Mouse (Mus musculus) lung, adult 2 months (tissue): ENCODE measurements around the gene Scgb3a1. TPM values are rescaled to one million over a fixed set of nuclear protein-coding genes. Genes with fewer than 3 reads are reported as not detected.

Source experiments
- DNase-seq: peaks from one replicate; pipeline ENCODE4 v3.0.0; 2022
- H3K4me1 ChIP-seq: fragments of 200-500 bp; 2 replicates; pipeline ENCODE4 v1.6.1; 2011; ENCODE audit warnings: low read length; ENCODE audit not compliant: control insufficient read depth, insufficient read depth
- H3K4me3 ChIP-seq: fragments of 200-500 bp; replicated peaks from 2 replicates; pipeline ENCODE3; 2011; ENCODE audit warnings: low read depth, mild to moderate bottlenecking, control low read depth, low read length; ENCODE audit errors: extremely low read depth
- CTCF ChIP-seq: fragments of 200-500 bp; IDR thresholded peaks from 2 replicates; pipeline ENCODE4 v1.5.1; 2011; ENCODE audit warnings: mild to moderate bottlenecking, low read length, control low read depth; ENCODE audit not compliant: insufficient read depth
- POLR2A ChIP-seq: fragments of 200-500 bp; IDR thresholded peaks from 2 replicates; pipeline ENCODE4 v1.6.1; 2011; ENCODE audit warnings: low read depth, mild to moderate bottlenecking, control low read depth, low read length, borderline replicate concordance; ENCODE audit errors: extremely low read depth
- whole genome bisulfite sequencing: fragments of 180-500 bp; shearing (Covaris S2); methylation state at CpG from one replicate; pipeline ENCODE4 v1.1.7; 2018; 5-methylcytosine and 5-hydroxymethylcytosine counted together
- polyA plus RNA-seq: library from polyadenylated mRNA; depleted of rRNA; stranded (reverse); fragments of >200 nt; gene quantifications from 2 replicates; pipeline ENCODE4 v1.2.3, GENCODE M21; 2012

Gene Scgb3a1
- polyA plus RNA-seq, 1 experiment, result 2,792 TPM

GRCm38 (mm10) chr11:49655501-49655900 is 7.9 kb upstream of the Scgb3a1 start:
- TF ChIP-seq CTCF (no peak), POLR2A (no peak)
- Histone ChIP-seq H3K4me1 (peaks cover 13% of the 10 kb centered on the region), H3K4me3 (no peak overlapping the region)
- no peak for DNase-seq

GRCm38 (mm10) chr11:49658065-49658464 is 5.3 kb upstream of the Scgb3a1 start:
- Histone ChIP-seq H3K4me1 (peaks cover 10% of the 10 kb centered on the region), H3K4me3 (no peak overlapping the region)
- TF ChIP-seq POLR2A (no peak), CTCF (no peak)
- 31% methylated on average over 4 of the region's 4 CpGs for WGBS
- DNase-seq, result no peak

- 28% methylated on average over 10 of the region's 10 CpGs for WGBS
- Histone ChIP-seq H3K4me1 (peaks cover 9% of the 10 kb centered on the region), H3K4me3 (no peak overlapping the region)
- TF ChIP-seq CTCF (no peak), POLR2A (0 out of 2 replicates have a peak, but pooled peaks have one; percentile 29)
- no peak for DNase-seq
These were observed 4.5 kb upstream of the Scgb3a1 start for GRCm38 (mm10) chr11:49658791-49659469.

GRCm38 (mm10) chr11:49659470-49659799 is 4.0 kb upstream of the Scgb3a1 start:
- 62% methylated on average over 7 of the region's 7 CpGs for WGBS
- peaks cover 9% of the 10 kb centered on the region for H3K4me1 ChIP-seq
- TF ChIP-seq CTCF (no peak), POLR2A (no peak)
- DNase-seq, result no peak
- H3K4me3 ChIP-seq, result no peak overlapping the region

- Histone ChIP-seq H3K4me1 (peaks cover 11% of the 10 kb centered on the region), H3K4me3 (no peak overlapping the region)
- 61% methylated on average over 15 of the region's 15 CpGs for WGBS
- no peak for DNase-seq
- TF ChIP-seq POLR2A (no peak), CTCF (no peak)
These were observed 1.1 kb upstream of the Scgb3a1 start for GRCm38 (mm10) chr11:49662292-49662780.

- WGBS, result 65% methylated on average over 12 of the region's 12 CpGs
- Histone ChIP-seq H3K4me3 (no peak overlapping the region), H3K4me1 (peaks cover 4% of the 10 kb centered on the region)
- TF ChIP-seq POLR2A, result no peak
- TF ChIP-seq CTCF, result no peak
- no peak for DNase-seq
These were observed 1.1 kb downstream of the Scgb3a1 start for GRCm38 (mm10) chr11:49664262-49665140.

- Histone ChIP-seq H3K4me1 (0 out of 2 replicates have a peak, but pooled peaks cover 2% of the 10 kb centered on the region), H3K4me3 (no peak overlapping the region)
- TF ChIP-seq CTCF (no peak), POLR2A (no peak)
- DNase-seq, result no peak
- WGBS, result 54% methylated on average over 4 of the region's 4 CpGs
These were observed 2.1 kb downstream of the Scgb3a1 start for GRCm38 (mm10) chr11:49665462-49665861.

- no peak for TF ChIP-seq POLR2A
- TF ChIP-seq CTCF, result no peak
- DNase-seq, result no peak
- Histone ChIP-seq H3K4me1 (no peaks in the 10 kb centered on the region), H3K4me3 (no peak overlapping the region)
- WGBS, result 78% methylated on average over 3 of the region's 3 CpGs
These were observed 10.0 kb downstream of the Scgb3a1 start for GRCm38 (mm10) chr11:49673433-49673832.

- TF ChIP-seq CTCF, result no peak
- TF ChIP-seq POLR2A, result no peak
- no peak overlapping the region for H3K4me3 ChIP-seq
- 93% methylated on average over 12 of the region's 12 CpGs for WGBS
- H3K4me1 ChIP-seq, result no peaks in the 10 kb centered on the region
- no peak for DNase-seq
These were observed 21.0 kb downstream of the Scgb3a1 start for GRCm38 (mm10) chr11:49684237-49684973.
